Mouse (Mus musculus): ENCODE measurements around the gene Dicer1.

GRCm38 (mm10) chr12:104758066-104758465 is 6.3 kb upstream of the Dicer1 start:
- TF ChIP-seq CTCF (IDR thresholded peaks at IDR 0.05; ENCODE audit: control insufficient read depth, insufficient read depth, insufficient read length), result no peak
- no peak for TF ChIP-seq USF1 (IDR thresholded peaks at IDR 0.05; ENCODE audit: low read depth)
